Mouse (Mus musculus) lung, postnatal 14 days (tissue): Measurements from ENCODE around the gene Rpl38.

ENCODE experiments used
- DNase-seq: peaks from one replicate; pipeline ENCODE4 v3.0.0; 2021

Gene Rpl38

DNA sequence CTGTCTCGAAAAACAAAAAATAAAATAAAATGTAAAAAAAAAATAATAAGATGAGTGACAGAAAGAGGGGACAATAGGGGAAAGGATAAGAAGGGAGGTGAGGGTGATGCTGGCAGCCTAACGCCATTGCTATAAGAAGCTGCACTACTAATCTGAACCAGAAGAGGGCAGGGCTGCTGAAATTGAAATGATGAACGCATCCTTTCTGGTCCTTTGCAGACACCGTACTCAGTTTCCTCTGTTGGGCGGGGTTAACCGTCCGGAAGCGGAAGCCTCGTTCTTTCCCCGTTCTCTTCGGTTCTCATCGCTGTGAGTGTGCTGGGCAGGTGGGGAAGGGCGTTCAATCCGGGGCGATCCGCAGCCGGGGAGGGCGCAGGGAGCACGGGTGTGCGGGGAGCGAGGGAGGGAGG lies at the start of gene Rpl38:
Rpl38 (plus strand) TSS at position 224 of the 410 bp plus-strand sequence.
- peak; percentile 96 for DNase-seq

- DNase-seq, result no peak
Observed at GRCm38 (mm10) chr11:114618697-114619417, 49.5 kb upstream of the Rpl38 start.

- DNase-seq, result no peak
Observed at GRCm38 (mm10) chr11:114626071-114626690, 42.1 kb upstream of the Rpl38 start.

DNA sequence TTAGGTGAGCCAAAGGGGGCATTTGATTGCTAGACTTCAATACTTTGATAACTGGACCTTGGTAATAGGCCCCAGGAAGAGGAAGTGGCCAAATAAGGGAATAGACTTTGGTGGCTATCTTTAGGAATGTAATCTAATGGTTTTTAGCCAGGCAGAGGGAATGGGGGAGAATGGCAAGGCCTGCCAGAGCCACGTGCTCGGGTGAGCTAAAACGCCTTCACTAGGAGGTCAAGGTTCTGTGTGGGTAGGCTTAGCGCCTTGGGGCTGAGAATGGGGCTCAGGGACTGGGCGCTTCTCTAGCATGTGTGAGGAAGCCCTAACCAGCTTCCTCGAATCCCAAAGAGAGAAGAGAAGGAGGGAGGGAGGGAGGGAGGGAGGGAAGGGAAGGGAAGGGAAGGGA lies 41.3 kb upstream of the Rpl38 start:
- no peak for DNase-seq

DNA sequence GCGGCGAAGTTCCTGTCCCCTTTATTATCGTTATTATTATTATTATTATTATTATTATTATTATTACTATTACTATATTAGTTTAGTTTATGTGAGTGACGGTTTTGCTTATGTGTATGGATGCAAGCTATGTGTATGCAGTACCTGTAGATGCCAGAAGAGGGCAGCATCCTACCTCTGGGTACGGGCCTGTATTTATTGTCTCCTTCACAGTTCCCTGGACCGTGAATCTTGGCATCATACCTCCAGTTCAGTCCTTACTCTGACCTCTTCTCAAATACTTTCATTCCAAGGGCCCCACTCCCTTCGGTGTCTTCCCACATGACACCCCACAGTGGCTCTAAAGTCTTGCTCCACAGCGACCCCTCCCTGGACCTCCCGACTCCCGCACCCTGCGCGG lies 40.3 kb upstream of the Rpl38 start:
- no peak for DNase-seq

- no peak for DNase-seq
Observed at GRCm38 (mm10) chr11:114630044-114630443, 38.3 kb upstream of the Rpl38 start.

DNA sequence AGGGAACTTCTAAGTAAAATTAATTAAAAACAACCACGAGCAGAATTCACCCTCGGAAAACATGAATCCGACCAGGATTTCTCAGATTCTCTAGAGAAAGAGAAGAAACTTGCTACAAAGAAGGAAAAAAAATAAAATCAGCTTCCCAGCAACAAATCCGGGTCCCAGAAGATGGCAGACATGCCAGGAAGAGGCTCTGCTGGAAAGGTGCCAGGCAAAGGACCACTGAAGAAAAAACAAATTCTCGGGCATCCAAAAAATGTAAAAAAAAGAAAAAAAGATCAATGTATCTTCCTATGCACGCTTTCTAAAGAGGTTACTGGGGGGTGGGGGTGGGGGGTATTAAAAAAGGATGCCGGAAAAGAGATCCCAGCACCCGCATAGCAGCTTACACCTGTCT lies 36.1 kb upstream of the Rpl38 start:
- DNase-seq, result no peak

GRCm38 (mm10) chr11:114636292-114636691 lies 32.0 kb upstream of the Rpl38 start:
- DNase-seq, result peak; percentile 87

- DNase-seq, result no peak
Observed at GRCm38 (mm10) chr11:114636727-114637505, 31.4 kb upstream of the Rpl38 start.

DNA sequence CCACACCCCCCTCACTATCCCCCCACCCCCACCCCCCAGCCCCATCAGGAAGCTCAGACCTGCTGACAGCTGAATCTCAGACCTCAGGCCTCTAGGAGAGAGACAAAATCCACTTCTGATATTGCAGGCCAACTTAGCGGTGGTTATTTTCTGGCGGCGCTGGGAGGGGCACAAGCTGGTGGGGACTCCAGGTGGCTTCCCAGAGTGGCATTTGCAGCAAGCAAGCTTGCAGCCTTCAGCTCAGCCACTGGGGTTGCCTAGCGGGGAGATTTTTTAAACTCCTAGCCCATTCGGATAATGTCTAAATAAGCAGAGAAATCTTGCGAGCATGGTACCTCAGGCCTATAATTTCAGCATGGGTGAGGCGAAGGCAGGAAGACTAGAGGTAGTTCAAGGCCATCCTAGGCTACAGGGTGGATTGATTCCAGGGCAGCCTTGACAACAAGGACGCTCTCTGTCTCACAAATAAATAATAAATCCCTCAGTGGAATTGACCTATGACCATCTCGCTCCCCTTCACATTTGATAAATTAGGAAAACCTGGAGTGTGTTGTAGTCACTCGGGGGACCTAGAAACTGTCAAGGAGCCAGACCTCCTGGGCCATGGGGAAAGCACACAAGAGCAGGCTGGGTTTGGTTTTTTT lies 29.6 kb upstream of the Rpl38 start:
- no peak for DNase-seq

DNA sequence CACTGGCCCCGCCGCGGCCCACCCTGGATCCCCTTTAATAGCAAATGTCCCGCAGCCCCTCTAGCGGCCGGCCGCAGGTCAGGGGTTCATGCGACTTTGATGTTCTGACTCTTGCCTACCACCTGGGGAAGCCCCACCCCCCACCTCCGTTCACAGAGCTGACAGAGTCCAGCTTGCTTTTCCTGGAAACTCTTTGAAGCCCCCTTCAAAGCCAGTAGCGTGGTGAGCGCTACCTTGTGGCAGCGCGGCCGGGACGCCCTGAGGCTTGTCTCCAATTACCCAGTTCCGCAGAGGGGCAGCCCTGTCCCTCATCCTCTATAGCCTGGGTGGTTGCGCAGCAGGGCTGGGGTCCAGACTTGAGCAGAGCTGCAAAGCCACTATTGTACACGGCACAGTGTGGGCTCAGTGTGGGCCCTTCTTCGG lies 28.6 kb upstream of the Rpl38 start:
- no peak for DNase-seq

- no peak for DNase-seq
Observed at GRCm38 (mm10) chr11:114640658-114641057, 27.7 kb upstream of the Rpl38 start.

- no peak for DNase-seq
Observed at GRCm38 (mm10) chr11:114641136-114641535, 27.2 kb upstream of the Rpl38 start.

GRCm38 (mm10) chr11:114642184-114642583 lies 26.1 kb upstream of the Rpl38 start:
- DNase-seq, result no peak

DNA sequence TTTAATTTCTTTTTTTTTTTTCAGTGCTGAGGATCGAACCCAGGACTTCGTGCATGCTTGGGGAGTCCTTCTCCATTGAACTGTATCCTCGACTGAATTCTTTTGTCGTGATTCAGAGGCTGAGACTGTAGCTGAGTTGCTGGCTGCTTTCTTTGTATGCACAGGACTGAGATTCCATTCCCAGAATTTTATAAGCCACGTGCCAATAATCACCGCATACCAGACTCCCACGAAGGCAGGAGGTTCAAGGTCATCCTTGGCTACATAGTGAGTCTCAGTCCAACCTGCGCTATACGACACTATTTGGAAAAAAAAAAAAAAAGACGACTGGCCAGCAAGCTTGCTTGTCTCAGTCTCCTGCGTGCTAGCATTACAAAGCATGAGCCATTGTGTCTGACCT lies 25.4 kb upstream of the Rpl38 start:
- DNase-seq, result no peak

- DNase-seq, result no peak
Observed at GRCm38 (mm10) chr11:114644122-114644521, 24.2 kb upstream of the Rpl38 start.

DNA sequence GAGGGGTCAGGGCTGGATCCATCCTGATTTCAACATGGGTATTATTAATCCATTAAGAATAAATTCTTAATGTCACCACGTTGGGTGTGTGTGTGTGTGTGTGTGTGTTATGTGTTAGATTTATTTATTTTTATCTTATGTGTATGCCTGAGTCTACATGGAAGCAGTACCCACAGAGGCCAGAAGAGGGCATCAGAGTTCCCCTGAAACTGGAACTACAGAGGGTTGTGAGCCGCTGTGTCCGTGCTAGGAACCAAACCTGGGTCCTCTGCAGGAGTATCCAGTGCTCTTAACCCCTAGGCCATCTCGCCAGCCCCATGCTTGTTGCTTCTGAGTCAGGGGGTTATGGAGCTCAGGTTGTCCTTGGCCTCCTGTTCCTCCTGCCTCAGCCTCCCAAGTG lies 18.8 kb upstream of the Rpl38 start:
- DNase-seq, result no peak

- DNase-seq, result peak; percentile 7
Observed at GRCm38 (mm10) chr11:114652531-114652930, 15.8 kb upstream of the Rpl38 start.

DNA sequence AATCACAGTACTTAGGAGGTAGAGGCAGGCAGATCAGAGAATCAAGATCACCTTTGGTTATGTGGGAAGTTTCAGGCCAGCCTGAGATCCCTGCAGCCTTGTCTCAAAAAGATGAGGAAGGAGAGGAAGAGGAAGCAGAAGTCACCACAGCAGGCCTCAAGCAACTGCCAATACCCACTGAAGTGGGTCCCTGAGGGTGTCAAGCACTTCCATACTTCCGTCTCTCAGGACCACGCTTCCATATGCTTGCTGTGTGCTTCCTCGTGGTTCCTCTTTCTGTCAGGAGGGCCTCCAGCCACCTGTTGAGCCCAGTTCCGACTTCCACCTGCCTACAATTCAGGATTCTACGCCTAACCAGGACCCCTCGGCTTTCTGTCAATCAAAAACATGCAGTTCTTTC lies 14.7 kb upstream of the Rpl38 start:
- DNase-seq, result no peak

GRCm38 (mm10) chr11:114654552-114654951 lies 13.8 kb upstream of the Rpl38 start:
- peak; percentile 10 for DNase-seq

- no peak for DNase-seq
Observed at GRCm38 (mm10) chr11:114655350-114656008, 12.8 kb upstream of the Rpl38 start.

GRCm38 (mm10) chr11:114656994-114657644 lies 11.2 kb upstream of the Rpl38 start:
- DNase-seq, result no peak
